Mouse (Mus musculus) induced T-regulatory cell, adult 2 months (primary cell): ENCODE results near the gene Gm45062.

Experiments used
- DNase-seq: peaks from one replicate; pipeline ENCODE4 v3.0.0-alpha.2; 2012; ENCODE audit warnings: low read depth

Gm45062 gene

GRCm38 (mm10) chr6:8474820-8475219 lies 215.6 kb downstream of the Gm45062 start:
- DNase-seq: no peak

GRCm38 (mm10) chr6:8479176-8479575 lies 219.9 kb downstream of the Gm45062 start:
- DNase-seq: no peak

GRCm38 (mm10) chr6:8484437-8485275 lies 225.4 kb downstream of the Gm45062 start:
- no peak for DNase-seq

GRCm38 (mm10) chr6:8485414-8486175 lies 226.3 kb downstream of the Gm45062 start:
- DNase-seq: peak; percentile 91

GRCm38 (mm10) chr6:8486391-8487043 lies 227.3 kb downstream of the Gm45062 start:
- peak; percentile 23 for DNase-seq

- no peak for DNase-seq
Measured at GRCm38 (mm10) chr6:8487044-8487853, 228.0 kb downstream of the Gm45062 start.

GRCm38 (mm10) chr6:8488249-8488648 lies 229.0 kb downstream of the Gm45062 start:
- DNase-seq: no peak

GRCm38 (mm10) chr6:8489266-8489665 lies 230.0 kb downstream of the Gm45062 start:
- no peak for DNase-seq

- peak; percentile 52 for DNase-seq
Measured at GRCm38 (mm10) chr6:8489938-8490585, 230.8 kb downstream of the Gm45062 start.

- no peak for DNase-seq
Measured at GRCm38 (mm10) chr6:8492248-8492647, 233.0 kb downstream of the Gm45062 start.

GRCm38 (mm10) chr6:8495109-8495826 lies 236.0 kb downstream of the Gm45062 start:
- DNase-seq: peak; percentile 67

GRCm38 (mm10) chr6:8495827-8496222 lies 236.6 kb downstream of the Gm45062 start:
- no peak for DNase-seq

- DNase-seq: no peak
Measured at GRCm38 (mm10) chr6:8497234-8497867, 238.1 kb downstream of the Gm45062 start.

- no peak for DNase-seq
Measured at GRCm38 (mm10) chr6:8497868-8498257, 238.6 kb downstream of the Gm45062 start.

- DNase-seq: no peak
Measured at GRCm38 (mm10) chr6:8498961-8499360, 239.7 kb downstream of the Gm45062 start.

GRCm38 (mm10) chr6:8503953-8504352 lies 244.7 kb downstream of the Gm45062 start:
- DNase-seq: no peak

GRCm38 (mm10) chr6:8504521-8505228 lies 245.4 kb downstream of the Gm45062 start:
- peak; percentile 87 for DNase-seq

- DNase-seq: no peak
Measured at GRCm38 (mm10) chr6:8506631-8507030, 247.4 kb downstream of the Gm45062 start.

GRCm38 (mm10) chr6:8508883-8509536 lies 249.8 kb downstream of the Gm45062 start:
- peak; percentile 99 for DNase-seq
